Mouse (Mus musculus) myocyte (in vitro differentiated cells): ENCODE data around the gene Olfr315. TPM values are rescaled to one million over a fixed set of nuclear protein-coding genes. Genes with fewer than 3 reads are reported as not detected.
"Not testable (repeated sequence)": the region's sequence is repeated elsewhere in the genome, so short reads cannot be mapped to it uniquely, and the experiment has no call there.

ENCODE experiments used
- H3K27me3 ChIP-seq: one replicate; pipeline ENCODE4 v1.6.1; 2011; ENCODE audit not compliant: control insufficient read depth, insufficient read depth, insufficient read length
- H3K36me3 ChIP-seq: one replicate; pipeline ENCODE4 v1.6.1; 2011; ENCODE audit not compliant: control insufficient read depth, insufficient read depth
- H3K4me2 ChIP-seq: one replicate; pipeline ENCODE4 v1.6.1; 2011; ENCODE audit warnings: low read depth, control low read depth
- H3K4me3 ChIP-seq: one replicate; pipeline ENCODE4 v1.5.1; 2011; ENCODE audit warnings: mild to moderate bottlenecking, control low read depth, moderate library complexity
- H3K79me2 ChIP-seq: one replicate; pipeline ENCODE4 v1.6.1; 2011; ENCODE audit not compliant: control insufficient read depth, insufficient read depth
- H3ac ChIP-seq: one replicate; pipeline ENCODE4 v1.6.1; 2011; ENCODE audit not compliant: control insufficient read depth, insufficient read length
- CEBPB ChIP-seq: IDR thresholded peaks from 2 replicates; pipeline ENCODE4 v1.6.1; 2011; ENCODE audit warnings: mild to moderate bottlenecking, moderate library complexity; ENCODE audit not compliant: poor library complexity, insufficient read depth, severe bottlenecking
- E2F4 ChIP-seq: IDR thresholded peaks from one replicate; pipeline ENCODE4 v1.6.1; 2011; ENCODE audit warnings: mild to moderate bottlenecking, control low read depth, moderate library complexity; ENCODE audit not compliant: insufficient read depth
- MAX ChIP-seq: IDR thresholded peaks from one replicate; pipeline ENCODE4 v1.6.1; 2011; ENCODE audit warnings: low read depth, mild to moderate bottlenecking, control low read depth
- MYOD1 ChIP-seq, 3 experiments: IDR thresholded peaks; one replicate each; pipeline ENCODE4 v1.6.1; 2011; ENCODE audit warnings: control low read depth in 2 of 3, low read depth in 2 of 3, mild to moderate bottlenecking in 2 of 3, moderate library complexity in 1 of 3; ENCODE audit not compliant: insufficient read length in 2 of 3, control insufficient read depth in 1 of 3
- MYOG ChIP-seq, 3 experiments: IDR thresholded peaks; one replicate each; pipeline ENCODE4 v1.6.1; 2011; ENCODE audit warnings: control low read depth in 2 of 3, low read depth in 2 of 3, mild to moderate bottlenecking in 2 of 3; ENCODE audit not compliant: insufficient read length in 2 of 3, control insufficient read depth in 1 of 3, insufficient read depth in 1 of 3
- POLR2A ChIP-seq: IDR thresholded peaks from one replicate; pipeline ENCODE4 v1.6.1; 2011; ENCODE audit warnings: low read depth, mild to moderate bottlenecking, control low read depth, moderate library complexity; ENCODE audit not compliant: insufficient read length
- POLR2AphosphoS2 ChIP-seq: IDR thresholded peaks from one replicate; pipeline ENCODE4 v1.6.1; 2011; ENCODE audit warnings: low read depth, control low read depth; ENCODE audit not compliant: insufficient read length
- REST ChIP-seq: IDR thresholded peaks from one replicate; pipeline ENCODE4 v1.6.1; 2011; ENCODE audit warnings: mild to moderate bottlenecking, control low read depth, moderate library complexity; ENCODE audit not compliant: insufficient read depth, insufficient read length
- SRF ChIP-seq: IDR thresholded peaks from one replicate; pipeline ENCODE4 v1.6.1; 2011; ENCODE audit warnings: low read depth; ENCODE audit not compliant: control insufficient read depth, insufficient read length
- TCF12 ChIP-seq: IDR thresholded peaks from one replicate; pipeline ENCODE4 v1.6.1; 2011; ENCODE audit warnings: mild to moderate bottlenecking, control low read depth; ENCODE audit not compliant: poor library complexity, insufficient read depth, severe bottlenecking
- TCF3 ChIP-seq: IDR thresholded peaks from one replicate; pipeline ENCODE4 v1.6.1; 2011; ENCODE audit warnings: low read depth, control low read depth; ENCODE audit not compliant: insufficient read length
- USF1 ChIP-seq: IDR thresholded peaks from one replicate; pipeline ENCODE4 v1.6.1; 2011; ENCODE audit warnings: low read depth, mild to moderate bottlenecking, control low read depth, moderate library complexity
- polyA plus RNA-seq: library from polyadenylated mRNA; unstranded; fragments of >200 nt; fragmentation: generic; extraction: Trizol; gene quantifications from one replicate; pipeline ENCODE4 v1.2.1, GENCODE M21; 2012; ENCODE audit warnings: missing spikeins

The Olfr315 gene
- polyA plus RNA-seq, 1 experiment = not detected

DNA sequence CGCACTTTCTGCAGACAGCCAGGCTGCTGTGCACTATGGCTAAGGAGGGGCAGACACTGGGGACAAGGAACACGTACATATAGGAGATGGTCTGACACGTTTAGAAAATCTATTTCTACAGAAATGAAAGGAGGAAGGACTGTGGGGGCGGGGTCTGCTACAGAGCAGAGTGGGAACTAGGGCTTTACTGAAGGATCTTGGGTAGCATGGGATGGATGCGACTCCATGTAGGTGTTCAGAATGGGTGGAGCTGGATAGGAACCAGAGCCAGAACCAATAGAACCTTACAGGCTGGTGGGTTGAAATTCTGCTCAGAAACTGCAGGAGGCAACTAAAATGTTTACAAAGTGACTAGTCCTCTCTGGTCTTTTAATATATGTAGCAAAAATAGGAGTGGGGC is 26.8 kb downstream of the Olfr315 start:
- no peaks in the 10 kb centered on the region for H3K36me3 ChIP-seq
- no peak for TF ChIP-seq POLR2AphosphoS2
- TF ChIP-seq TCF12 = no peak
- no peak for TF ChIP-seq MYOD1 (IDR thresholded peaks at IDR 0.05; ENCODE audit: control insufficient read depth in 1 of 3, insufficient read length in 2 of 3, low read depth in 2 of 3)
- TF ChIP-seq MAX = no peak
- no peak for TF ChIP-seq POLR2A
- no peak overlapping the region for H3ac ChIP-seq

DNA sequence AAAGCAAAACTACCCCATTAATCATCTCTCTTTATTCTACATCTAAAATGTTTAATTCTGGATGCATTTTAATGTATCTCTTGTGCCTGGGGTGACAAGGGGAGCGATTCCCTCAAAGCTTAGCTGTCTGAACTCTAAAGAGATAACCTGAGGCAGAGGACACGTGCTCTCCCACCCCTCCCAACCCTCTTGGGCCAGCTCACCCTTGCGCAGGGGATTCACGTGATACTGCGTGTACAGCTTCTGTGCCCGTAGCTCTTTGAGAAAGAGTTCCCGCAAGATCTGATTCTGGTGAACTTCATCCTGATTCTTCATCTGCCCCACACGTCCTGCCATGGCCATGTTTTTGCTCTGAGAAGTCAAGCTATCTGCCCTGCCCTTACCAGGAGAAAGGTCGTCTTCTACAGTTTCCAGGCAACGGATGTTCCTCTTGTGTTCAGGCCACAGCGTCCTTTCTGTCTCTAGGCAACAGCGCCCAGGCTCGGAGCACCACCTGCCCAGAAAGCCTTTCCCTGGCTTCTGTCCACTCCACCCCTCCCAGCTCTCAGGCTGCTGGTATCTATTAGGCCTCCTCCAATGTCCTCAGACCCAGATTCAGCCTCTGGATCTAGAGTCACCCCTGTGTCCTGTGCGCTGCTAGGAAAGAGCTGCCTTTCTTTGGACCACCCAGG is 28.7 kb downstream of the Olfr315 start, which contains the start of gene Fam183b:
TSS of gene Fam183b (minus strand) at position 403 of the 671 bp plus-strand sequence.
- Histone ChIP-seq H3K36me3 (no peaks in the 10 kb centered on the region), H3K79me2 (no peaks in the 10 kb centered on the region), H3ac (no peak within 1 kb of the TSS), H3K4me2 (no peak within 1 kb of the TSS), H3K27me3 (peaks cover 5% of the 10 kb centered on the region), H3K4me3 (no peak within 1 kb of the TSS)
- TF ChIP-seq REST = no peak
- TF ChIP-seq SRF = no peak
- no peak for TF ChIP-seq USF1
- TF ChIP-seq TCF12 = no peak
- no peak for TF ChIP-seq MYOD1 (IDR thresholded peaks at IDR 0.05; ENCODE audit: control insufficient read depth in 1 of 3, insufficient read length in 2 of 3, low read depth in 2 of 3)
- TF ChIP-seq MYOG (IDR thresholded peaks at IDR 0.05; ENCODE audit: control insufficient read depth in 1 of 3, insufficient read depth in 1 of 3, insufficient read length in 2 of 3, low read depth in 2 of 3) = no peak
- no peak for TF ChIP-seq POLR2AphosphoS2
- no peak for TF ChIP-seq E2F4
- no peak for TF ChIP-seq CEBPB
- TF ChIP-seq TCF3 = no peak
- TF ChIP-seq POLR2A = no peak
- no peak for TF ChIP-seq MAX

More for the DNA sequence above, 26.8 kb downstream of the Olfr315 start:
- Histone ChIP-seq H3K4me2 (no peak overlapping the region), H3K79me2 (no peaks in the 10 kb centered on the region), H3K27me3 (peaks cover 5% of the 10 kb centered on the region), H3K4me3 (no peak overlapping the region)

DNA sequence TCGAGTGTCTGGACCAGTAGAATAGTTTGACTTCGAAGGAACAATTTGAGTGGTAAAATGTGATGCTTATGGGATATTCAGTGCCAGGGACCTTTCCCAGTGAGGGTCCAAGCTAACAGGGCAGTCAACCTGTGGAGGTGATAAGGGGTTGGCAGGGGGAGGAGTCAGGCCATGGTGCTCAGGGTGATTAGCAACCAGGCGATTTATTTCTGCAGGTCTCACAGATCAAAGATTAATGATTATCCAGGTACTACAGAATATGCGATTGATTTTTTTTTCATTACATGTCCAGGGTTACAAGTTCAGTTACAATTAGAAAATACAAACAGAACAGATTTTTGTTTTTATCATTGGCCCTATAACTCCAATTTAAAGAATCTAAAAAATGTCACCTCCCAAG is 30.9 kb downstream of the Olfr315 start:
- Histone ChIP-seq H3K4me2 (no peak overlapping the region), H3ac (no peak overlapping the region), H3K27me3 (peaks cover 5% of the 10 kb centered on the region), H3K4me3 (no peak overlapping the region), H3K36me3 (no peaks in the 10 kb centered on the region), H3K79me2 (no peaks in the 10 kb centered on the region)
- TF ChIP-seq MAX = no peak
- no peak for TF ChIP-seq POLR2A
- no peak for TF ChIP-seq POLR2AphosphoS2
- no peak for TF ChIP-seq REST
- TF ChIP-seq SRF = no peak

DNA sequence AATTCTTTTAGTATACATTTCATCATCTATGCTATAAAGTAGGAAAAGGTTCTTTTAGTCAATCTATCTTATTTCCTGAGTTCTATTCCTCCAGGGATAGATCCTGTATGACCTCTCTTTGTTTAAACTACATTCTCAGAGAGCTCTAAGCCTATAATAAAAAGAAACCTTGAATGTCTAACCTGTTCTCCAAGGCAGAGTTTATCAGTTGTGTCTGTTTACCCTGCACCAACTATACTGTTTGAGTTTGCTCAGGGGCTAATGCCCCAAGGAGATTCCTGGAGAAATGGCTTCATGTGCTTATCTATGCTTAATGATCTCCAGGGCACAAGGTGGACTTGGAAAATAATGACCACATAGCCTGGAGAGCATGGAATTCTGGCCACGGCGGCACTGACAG is 31.4 kb downstream of the Olfr315 start:
- Histone ChIP-seq H3K4me3 (no peak overlapping the region), H3ac (no peak overlapping the region), H3K36me3 (no peaks in the 10 kb centered on the region), H3K27me3 (peaks cover 5% of the 10 kb centered on the region), H3K4me2 (no peak overlapping the region), H3K79me2 (no peaks in the 10 kb centered on the region)
- TF ChIP-seq MAX (no peak), E2F4 (no peak), MYOG (IDR thresholded peaks at IDR 0.05; ENCODE audit: control insufficient read depth in 1 of 3, insufficient read depth in 1 of 3, insufficient read length in 2 of 3, low read depth in 2 of 3) (no peak), REST (no peak), USF1 (no peak), POLR2A (no peak), TCF3 (no peak), CEBPB (no peak), POLR2AphosphoS2 (no peak), SRF (no peak), TCF12 (no peak), MYOD1 (IDR thresholded peaks at IDR 0.05; ENCODE audit: control insufficient read depth in 1 of 3, insufficient read length in 2 of 3, low read depth in 2 of 3) (no peak)

DNA sequence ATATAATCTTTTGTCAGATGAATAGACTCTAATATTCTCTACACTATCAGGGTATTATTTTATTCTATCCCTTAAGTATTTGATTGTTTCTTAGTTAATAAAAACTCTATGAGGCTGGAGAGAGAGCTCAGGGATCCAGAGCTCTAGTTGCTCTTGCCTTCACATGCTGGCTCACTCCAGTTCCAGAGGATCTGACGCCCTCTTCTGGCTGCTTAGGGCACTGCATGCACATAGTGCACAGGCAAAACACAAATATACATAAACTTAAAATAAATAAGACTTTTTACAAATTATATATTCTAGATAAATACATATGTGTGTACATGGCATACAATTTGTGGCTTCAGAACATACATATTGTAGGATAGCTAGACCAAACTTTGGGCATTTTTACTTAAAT is 39.0 kb downstream of the Olfr315 start:
- Histone ChIP-seq H3K4me3 (no peak overlapping the region), H3K4me2 (no peak overlapping the region), H3ac (no peak overlapping the region), H3K79me2 (no peaks in the 10 kb centered on the region), H3K27me3 (no peaks in the 10 kb centered on the region), H3K36me3 (no peaks in the 10 kb centered on the region)
- TF ChIP-seq CEBPB (no peak), TCF12 (no peak), USF1 (no peak), E2F4 (no peak), SRF (no peak)

DNA sequence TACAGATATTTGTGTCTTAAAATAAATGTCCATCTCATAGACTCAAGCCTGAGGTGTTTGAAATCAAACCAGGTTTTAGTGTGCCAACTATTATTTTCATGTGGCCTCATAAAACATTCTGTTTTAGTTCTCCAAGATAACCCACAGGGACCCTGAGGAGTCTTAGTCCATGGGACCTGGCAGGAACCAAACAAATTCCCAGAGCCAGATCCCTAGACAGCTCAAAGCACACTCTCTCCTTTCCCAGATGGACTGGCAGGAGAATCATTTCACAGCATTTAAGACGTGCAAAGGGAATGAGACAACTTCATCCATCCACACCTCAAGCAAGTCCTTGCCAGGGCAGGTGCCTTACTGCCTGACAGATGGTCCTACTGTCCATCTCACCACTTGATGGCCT is 41.7 kb downstream of the Olfr315 start, which contains the start of gene Olfr313:
TSS of gene Olfr313 (plus strand) at position 301 of the 400 bp plus-strand sequence.
- not testable (repeated sequence) for H3K36me3 ChIP-seq, H3K79me2 ChIP-seq, H3K4me3 ChIP-seq, H3K4me2 ChIP-seq, H3ac ChIP-seq, H3K27me3 ChIP-seq
